31 mouse cellular contexts compared by ENCODE assay signal in genomic region chr1:133856655-133857054, GRCm38 (mm10). TPM values are rescaled to one million over a fixed set of nuclear protein-coding genes. Genes with fewer than 3 reads are reported as not detected.
DNase-seq lines count a peak whose midpoint lies in the region; ATAC-seq lines count a peak whose summit lies in the region.
"Had no signal": no experiment of that assay in that cellular context is flagged by ENCODE, and none has a peak within 500 bp of the region (broad histone marks: within the 10 kb centered on the region; RNA-seq: fewer than 3 reads in every experiment).

No protein-coding gene starts in this region.

- no peak for DNase-seq in hindbrain, embryonic 14.5 days (ENCODE audit: low spot score)
- DNase-seq in ES-CJ7 (ENCODE audit: low read depth, low spot score) = peak; percentile 69
- peak; percentile 62 to 71 for DNase-seq in kidney, postnatal 36 days
- DNase-seq in left cerebral cortex, postnatal 10 days (ENCODE audit: extremely low spot score in 1 of 2, low spot score in 2 of 2) = no peak
- DNase-seq: adrenal gland, postnatal 25 days; cerebellum, adult 18-20 months; cerebellum, postnatal 14 days; gastrocnemius, postnatal 25 days; heart, adult 18-20 months; heart, postnatal 4 days; liver, embryonic 13.5 days; lung, adult 18-20 months; lung, postnatal 4 days; thymus, adult 2 months; thymus, postnatal 36 days had no signal

- H3K9me3 ChIP-seq in hindbrain, embryonic 14.5 days (ENCODE audit: control insufficient read depth, low read length) = no peaks in the 10 kb centered on the region
- H3K9me3 ChIP-seq in hindbrain, embryonic 12.5 days (replicated peaks) = no peaks in the 10 kb centered on the region
- H3K9me3 ChIP-seq in kidney, embryonic 15.5 days (replicated peaks) = no peaks in the 10 kb centered on the region
- no peaks in the 10 kb centered on the region for H3K9me3 ChIP-seq in forebrain, embryonic 15.5 days
- no peaks in the 10 kb centered on the region for H3K9me3 ChIP-seq in neural tube, embryonic 15.5 days (replicated peaks)
- H3K9me3 ChIP-seq: embryonic facial prominence, embryonic 15.5 days; forebrain, embryonic 12.5 days; intestine, embryonic 15.5 days; limb, embryonic 10.5 days; limb, embryonic 15.5 days; liver, embryonic 13.5 days; megakaryocyte, embryonic 14.5 days had no signal

- peaks cover 22% of the 10 kb centered on the region; the same call in 1 of the 2 replicates for H3K4me1 ChIP-seq in hindbrain, embryonic 14.5 days (replicated peaks; ENCODE audit: control insufficient read depth, insufficient read depth, low read length)
- H3K4me1 ChIP-seq in hindbrain, embryonic 12.5 days = peaks cover 43% of the 10 kb centered on the region
- H3K4me1 ChIP-seq in kidney, embryonic 15.5 days = peaks cover 58% of the 10 kb centered on the region
- H3K4me1 ChIP-seq in forebrain, embryonic 15.5 days = peaks cover 41% of the 10 kb centered on the region
- peaks cover 40% of the 10 kb centered on the region for H3K4me1 ChIP-seq in neural tube, embryonic 15.5 days

- H3K36me3 ChIP-seq in hindbrain, embryonic 14.5 days (replicated peaks; ENCODE audit: control insufficient read depth, insufficient read depth) = no peaks in the 10 kb centered on the region
- H3K36me3 ChIP-seq in hindbrain, embryonic 12.5 days = no peaks in the 10 kb centered on the region
- no peaks in the 10 kb centered on the region for H3K36me3 ChIP-seq in kidney, embryonic 15.5 days
- H3K36me3 ChIP-seq in forebrain, embryonic 15.5 days = no peaks in the 10 kb centered on the region
- H3K36me3 ChIP-seq in neural tube, embryonic 15.5 days = no peaks in the 10 kb centered on the region
- H3K36me3 ChIP-seq: embryonic facial prominence, embryonic 15.5 days; forebrain, embryonic 12.5 days; intestine, embryonic 15.5 days; limb, embryonic 10.5 days; limb, embryonic 15.5 days; liver, embryonic 13.5 days had no signal

- ATAC-seq in hindbrain, embryonic 14.5 days (ENCODE audit: low FRiP score) = 0 out of 2 replicates have a peak, but pooled peaks have one; percentile 29
- ATAC-seq in hindbrain, embryonic 12.5 days (ENCODE audit: low FRiP score) = no peak
- peak; percentile 42; the same call in 1 of the 2 replicates for ATAC-seq in kidney, embryonic 15.5 days (replicated peaks; ENCODE audit: low FRiP score)
- ATAC-seq in forebrain, embryonic 15.5 days (replicated peaks) = no peak
- ATAC-seq in neural tube, embryonic 15.5 days (ENCODE audit: low FRiP score) = no peak
- ATAC-seq: hindbrain, postnatal 0 days; intestine, embryonic 15.5 days; lung, postnatal 0 days had no signal

- 61% methylated on average over 3 of the region's 3 CpGs for WGBS in hindbrain, embryonic 14.5 days
- 50% methylated on average over 3 of the region's 3 CpGs for WGBS in hindbrain, embryonic 12.5 days
- WGBS in kidney, embryonic 15.5 days = 57% methylated on average over 3 of the region's 3 CpGs
- 67% methylated on average over 3 of the region's 3 CpGs for WGBS in forebrain, embryonic 15.5 days
- WGBS in neural tube, embryonic 15.5 days = 61% methylated on average over 3 of the region's 3 CpGs

- intact Hi-C loops in left cerebral cortex, postnatal 10 days (cut with DNase I) = no loop called here

- no peak overlapping the region for H3K27ac ChIP-seq in hindbrain, embryonic 14.5 days
- no peak overlapping the region for H3K27ac ChIP-seq in hindbrain, embryonic 12.5 days
- no peak overlapping the region for H3K27ac ChIP-seq in kidney, embryonic 15.5 days
- H3K27ac ChIP-seq in forebrain, embryonic 15.5 days (replicated peaks) = no peak overlapping the region
- no peak overlapping the region for H3K27ac ChIP-seq in neural tube, embryonic 15.5 days (replicated peaks)
- H3K27ac ChIP-seq: embryonic facial prominence, embryonic 15.5 days; forebrain, embryonic 12.5 days; hindbrain, postnatal 0 days; intestine, embryonic 15.5 days; layer of hippocampus, adult 2 months; limb, embryonic 10.5 days; limb, embryonic 15.5 days; liver, embryonic 13.5 days had no signal

- no peaks in the 10 kb centered on the region for H3K27me3 ChIP-seq in hindbrain, embryonic 14.5 days (ENCODE audit: control insufficient read depth, insufficient read depth, low read length)
- peaks cover 40% of the 10 kb centered on the region for H3K27me3 ChIP-seq in hindbrain, embryonic 12.5 days
- H3K27me3 ChIP-seq in kidney, embryonic 15.5 days = 0 out of 2 replicates have a peak, but pooled peaks cover 5% of the 10 kb centered on the region
- H3K27me3 ChIP-seq in forebrain, embryonic 15.5 days = no peaks in the 10 kb centered on the region
- no peaks in the 10 kb centered on the region for H3K27me3 ChIP-seq in neural tube, embryonic 15.5 days (replicated peaks)
- H3K27me3 ChIP-seq: embryonic facial prominence, embryonic 15.5 days; intestine, embryonic 15.5 days had no signal

- H3K9ac ChIP-seq in hindbrain, embryonic 14.5 days = no peak overlapping the region
- no peak overlapping the region for H3K9ac ChIP-seq in hindbrain, embryonic 12.5 days
- no peak overlapping the region for H3K9ac ChIP-seq in kidney, embryonic 15.5 days
- H3K9ac ChIP-seq in forebrain, embryonic 15.5 days (replicated peaks) = no peak overlapping the region
- H3K9ac ChIP-seq in neural tube, embryonic 15.5 days (replicated peaks) = no peak overlapping the region
- H3K9ac ChIP-seq: embryonic facial prominence, embryonic 15.5 days; forebrain, embryonic 12.5 days; intestine, embryonic 15.5 days; limb, embryonic 15.5 days; liver, embryonic 13.5 days had no signal

- H3K4me2 ChIP-seq in hindbrain, embryonic 14.5 days (replicated peaks) = no peak overlapping the region
- H3K4me2 ChIP-seq in hindbrain, embryonic 12.5 days (replicated peaks) = no peak overlapping the region
- no peak overlapping the region for H3K4me2 ChIP-seq in kidney, embryonic 15.5 days
- no peak overlapping the region for H3K4me2 ChIP-seq in forebrain, embryonic 15.5 days (replicated peaks)
- H3K4me2 ChIP-seq in neural tube, embryonic 15.5 days = no peak overlapping the region
- H3K4me2 ChIP-seq: embryonic facial prominence, embryonic 15.5 days; forebrain, embryonic 12.5 days; heart, embryonic 11.5 days; intestine, embryonic 15.5 days; limb, embryonic 15.5 days; liver, embryonic 13.5 days had no signal

- no peak overlapping the region for H3K4me3 ChIP-seq in hindbrain, embryonic 14.5 days (replicated peaks; ENCODE audit: low read length)
- no peak overlapping the region for H3K4me3 ChIP-seq in hindbrain, embryonic 12.5 days
- H3K4me3 ChIP-seq in kidney, embryonic 15.5 days (replicated peaks) = no peak overlapping the region
- no peak overlapping the region for H3K4me3 ChIP-seq in forebrain, embryonic 15.5 days
- H3K4me3 ChIP-seq in neural tube, embryonic 15.5 days (replicated peaks) = no peak overlapping the region
- H3K4me3 ChIP-seq: embryonic facial prominence, embryonic 15.5 days; forebrain, embryonic 12.5 days; intestine, embryonic 15.5 days; layer of hippocampus, adult 2 months; limb, embryonic 10.5 days; limb, embryonic 15.5 days; liver, embryonic 13.5 days had no signal

RNA-seq across cellular contexts. Expression of gene Optc, which starts 51.1 kb away (rescaled TPM):
- polyA plus RNA-seq in hindbrain, embryonic 14.5 days (2014; fragmentation: Nextera tagmentation; extraction: Ambion mirVana) = 3.2 TPM in 2 replicates
- 2.0 and 4.0 TPM in 2 replicates for polyA plus RNA-seq in hindbrain, embryonic 12.5 days (2016; fragmentation: Nextera tagmentation; extraction: Ambion mirVana)
- 0.27 and 0.56 TPM in 2 replicates for polyA plus RNA-seq in kidney, embryonic 15.5 days (2015; fragmentation: Nextera tagmentation; extraction: Ambion mirVana)
- 1.6 and 2.2 TPM in 2 replicates for polyA plus RNA-seq in forebrain, embryonic 15.5 days (2015; fragmentation: Nextera tagmentation; extraction: Ambion mirVana)
- 2.0 and 2.8 TPM in 2 replicates for polyA plus RNA-seq in neural tube, embryonic 15.5 days (2015; fragmentation: Nextera tagmentation; extraction: Ambion mirVana)
- total RNA-seq in left cerebral cortex, postnatal 10 days (2021) = 1 to 10 TPM; 2.0 to 2.1 TPM
- total RNA-seq: monocyte, adult 5-6 weeks; neutrophil, adult 5-6 weeks had no signal

RNA-seq across cellular contexts. Expression of gene Atp2b4, which starts 55.8 kb away (rescaled TPM):
- polyA plus RNA-seq in hindbrain, embryonic 14.5 days (2014; fragmentation: Nextera tagmentation; extraction: Ambion mirVana) = 21.1 and 23.3 TPM in 2 replicates
- polyA plus RNA-seq in hindbrain, embryonic 12.5 days (2016; fragmentation: Nextera tagmentation; extraction: Ambion mirVana) = 12.2 and 16.3 TPM in 2 replicates
- polyA plus RNA-seq in kidney, embryonic 15.5 days (2015; fragmentation: Nextera tagmentation; extraction: Ambion mirVana) = 7.2 and 8.5 TPM in 2 replicates
- polyA plus RNA-seq in forebrain, embryonic 15.5 days (2015; fragmentation: Nextera tagmentation; extraction: Ambion mirVana) = 8.6 and 10.4 TPM in 2 replicates
- 13.6 and 17.1 TPM in 2 replicates for polyA plus RNA-seq in neural tube, embryonic 15.5 days (2015; fragmentation: Nextera tagmentation; extraction: Ambion mirVana)
- 100 to 1,000 TPM; 257 to 273 TPM for total RNA-seq in left cerebral cortex, postnatal 10 days (2021)

Comparison
In these comparisons a context has a peak if more than half of its experiments do, and no peak if none do; other contexts are left out.
1. ATAC-seq: peak in hindbrain, embryonic 14.5 days (single experiment) and kidney, embryonic 15.5 days (single experiment); none in hindbrain, embryonic 12.5 days (single experiment), forebrain, embryonic 15.5 days (single experiment) and neural tube, embryonic 15.5 days (single experiment).
2. DNase-seq: peak in ES-CJ7 (single experiment) and kidney, postnatal 36 days (2 of 2); none in hindbrain, embryonic 14.5 days (single experiment) and left cerebral cortex, postnatal 10 days (0 of 2).